Mouse (Mus musculus) limb, embryonic 11.5 days (tissue): ENCODE results near the gene Gm4737. TPM values are rescaled to one million over a fixed set of nuclear protein-coding genes. Genes with fewer than 3 reads are reported as not detected.
"Not testable (repeated sequence)": the region's sequence is repeated elsewhere in the genome, so short reads cannot be mapped to it uniquely, and the experiment has no call there.

Experiments
- ATAC-seq: fragments of 200-750 bp; cut with Nextera tagmentation; 2 replicates; pipeline ENCODE4 v1.8.0; 2017; ENCODE audit warnings: low read depth; ENCODE audit not compliant: insufficient number of reproducible peaks, low FRiP score, low TSS enrichment
- DNase-seq: peaks from one replicate; pipeline ENCODE4 v3.0.0-alpha.2; 2015; ENCODE audit warnings: low spot score
- H3K27ac ChIP-seq: fragments of 300-500 bp; sonication (generic); replicated peaks from 2 replicates; pipeline ENCODE4 v1.5.1; 2014; ENCODE audit warnings: low read depth, mild to moderate bottlenecking, low read length
- H3K27me3 ChIP-seq: fragments of 300-500 bp; sonication (generic); 2 replicates; pipeline ENCODE4 v1.6.1; 2014; ENCODE audit warnings: mild to moderate bottlenecking, low read length, mixed read lengths; ENCODE audit not compliant: control insufficient read depth, insufficient read depth
- H3K36me3 ChIP-seq: fragments of 300-500 bp; sonication (generic); 2 replicates; pipeline ENCODE4 v1.6.1; 2014; ENCODE audit warnings: mild to moderate bottlenecking, low read length, moderate library complexity, mixed read lengths; ENCODE audit not compliant: control insufficient read depth, insufficient read depth
- H3K4me1 ChIP-seq: fragments of 300-500 bp; sonication (generic); 2 replicates; pipeline ENCODE4 v1.6.1; 2014; ENCODE audit warnings: low read length, mixed read lengths; ENCODE audit not compliant: control insufficient read depth, insufficient read depth
- H3K4me2 ChIP-seq: fragments of 300-500 bp; sonication (generic); 2 replicates; pipeline ENCODE4 v1.6.1; 2014; ENCODE audit warnings: low read depth, mild to moderate bottlenecking, moderate library complexity; ENCODE audit not compliant: severe bottlenecking
- H3K4me3 ChIP-seq: fragments of 300-500 bp; sonication (generic); 2 replicates; pipeline ENCODE4 v1.5.1; 2014; ENCODE audit warnings: low read depth, low read length
- H3K9ac ChIP-seq: fragments of 300-500 bp; sonication (generic); 2 replicates; pipeline ENCODE4 v1.6.1; 2014; ENCODE audit warnings: mild to moderate bottlenecking, low read length
- H3K9me3 ChIP-seq: fragments of 300-500 bp; sonication (generic); 2 replicates; pipeline ENCODE4 v1.6.1; 2016; ENCODE audit warnings: low read length; ENCODE audit not compliant: control insufficient read depth
- WGBS: fragments of 180-500 bp; shearing (Covaris S2); extraction: QIAGEN DNeasy Blood & Tissue Kit; methylation state at CpG from one replicate; pipeline ENCODE4 v1.1.7; 2014; 5-methylcytosine and 5-hydroxymethylcytosine counted together
- polyA plus RNA-seq: library from polyadenylated mRNA; unstranded; fragments of >200 nt; fragmentation: Nextera tagmentation; extraction: Ambion mirVana; gene quantifications from 2 replicates; pipeline ENCODE4 v1.2.1, GENCODE M21; 2014

The Gm4737 gene
- polyA plus RNA-seq, result 5.0 and 5.4 TPM in 2 replicates

DNA sequence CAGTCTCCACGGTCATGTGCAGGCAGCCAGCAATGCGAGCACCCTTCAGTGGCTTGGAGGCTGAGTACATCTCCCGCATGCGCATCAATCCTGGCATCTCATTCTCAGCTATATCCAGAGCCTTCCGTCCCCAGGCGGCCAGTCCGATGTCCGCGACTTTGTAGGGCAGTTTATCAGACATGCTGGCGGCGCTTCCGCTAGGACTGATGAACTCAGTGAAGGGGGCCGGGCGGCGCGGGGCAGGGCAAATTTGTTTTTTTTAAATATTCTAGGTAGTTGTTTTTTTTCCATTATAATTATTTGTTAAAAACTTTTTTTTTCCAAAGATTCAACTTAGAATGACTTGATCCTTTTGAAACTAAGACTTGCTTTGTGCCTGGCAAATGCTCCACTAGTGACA, at the start of gene Gm4737:
Gene Gm4737, minus strand, starts transcription at position 246 of the 400 bp plus-strand sequence.
- H3K4me3 ChIP-seq, H3K9ac ChIP-seq, ATAC-seq, H3K4me1 ChIP-seq, H3K36me3 ChIP-seq, H3K9me3 ChIP-seq, H3K27ac ChIP-seq, DNase-seq, H3K27me3 ChIP-seq, H3K4me2 ChIP-seq: not testable (repeated sequence)
- 100% methylated on average over 8 of the region's 16 CpGs for WGBS

- DNase-seq (no peak), ATAC-seq (no peak)
- Histone ChIP-seq H3K9me3 (no peaks in the 10 kb centered on the region), H3K4me2 (no peak overlapping the region), H3K4me1 (no peaks in the 10 kb centered on the region), H3K36me3 (no peaks in the 10 kb centered on the region), H3K27ac (no peak overlapping the region), H3K4me3 (no peak overlapping the region), H3K27me3 (no peaks in the 10 kb centered on the region), H3K9ac (no peak overlapping the region)
- WGBS, result 86% methylated on average over 5 of the region's 5 CpGs
These were observed 40.9 kb upstream of the Gm4737 start for GRCm38 (mm10) chr16:46195792-46196191.

DNA sequence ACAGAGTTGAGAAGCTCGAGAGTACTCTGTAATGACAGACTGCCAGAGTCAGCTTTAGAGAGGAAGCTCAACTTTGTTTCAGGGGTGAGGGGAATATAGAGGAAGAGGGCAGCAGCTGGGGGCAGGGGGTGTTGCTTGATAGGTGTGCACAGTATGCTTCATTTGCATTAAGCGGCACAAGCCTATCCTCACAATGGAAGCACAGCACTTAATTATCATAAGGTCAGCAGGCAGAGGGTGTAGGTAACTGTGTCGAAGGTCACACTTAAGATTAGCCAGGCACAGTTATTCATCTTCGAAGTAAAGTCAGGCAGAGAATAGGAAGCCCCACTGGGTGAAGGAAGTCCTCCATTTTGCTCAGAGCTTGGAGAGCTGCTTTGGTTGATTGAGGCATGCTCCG, 28.2 kb upstream of the Gm4737 start:
- Histone ChIP-seq H3K27me3 (no peaks in the 10 kb centered on the region), H3K4me2 (no peak overlapping the region), H3K9ac (no peak overlapping the region), H3K4me1 (no peaks in the 10 kb centered on the region), H3K9me3 (no peaks in the 10 kb centered on the region), H3K36me3 (no peaks in the 10 kb centered on the region), H3K27ac (no peak overlapping the region), H3K4me3 (no peak overlapping the region)
- DNase-seq (no peak), ATAC-seq (no peak)
- WGBS, result 80% methylated on average over 5 of the region's 5 CpGs

- Histone ChIP-seq H3K27ac (no peak overlapping the region), H3K36me3 (no peaks in the 10 kb centered on the region), H3K27me3 (no peaks in the 10 kb centered on the region), H3K9ac (no peak overlapping the region), H3K9me3 (no peaks in the 10 kb centered on the region), H3K4me2 (no peak overlapping the region), H3K4me3 (no peak overlapping the region), H3K4me1 (no peaks in the 10 kb centered on the region)
- 63% methylated on average over 4 of the region's 4 CpGs for WGBS
- no peak for DNase-seq
- no peak for ATAC-seq
These were observed 23.4 kb upstream of the Gm4737 start for GRCm38 (mm10) chr16:46178121-46178801.

DNA sequence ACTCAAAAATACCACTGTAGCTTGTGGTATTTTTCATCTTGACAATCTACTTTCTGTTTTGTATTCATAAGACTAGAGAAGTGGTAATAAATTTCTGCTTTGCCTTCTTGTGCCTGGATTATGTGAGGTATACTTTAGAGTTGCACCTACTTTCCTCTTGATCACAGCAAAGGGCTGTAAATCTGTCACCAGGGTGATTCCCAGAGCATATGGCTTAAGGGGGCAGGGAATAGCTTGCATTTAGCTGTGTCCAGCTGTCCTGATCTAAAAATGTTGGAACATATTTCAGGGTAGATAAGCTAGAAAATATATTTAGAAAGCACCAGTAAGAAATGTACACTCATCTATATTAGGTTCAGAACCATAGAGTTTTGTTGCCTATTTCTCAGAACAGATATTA, 18.2 kb upstream of the Gm4737 start:
- DNase-seq (no peak), ATAC-seq (no peak)
- Histone ChIP-seq H3K36me3 (no peaks in the 10 kb centered on the region), H3K4me3 (no peak overlapping the region), H3K9me3 (no peaks in the 10 kb centered on the region), H3K9ac (no peak overlapping the region), H3K27me3 (no peaks in the 10 kb centered on the region), H3K4me2 (no peak overlapping the region), H3K4me1 (no peaks in the 10 kb centered on the region), H3K27ac (no peak overlapping the region)

- no peak overlapping the region for H3K27ac ChIP-seq
- 84% methylated on average over 3 of the region's 3 CpGs for WGBS
- DNase-seq (no peak), ATAC-seq (no peak)
- no peaks in the 10 kb centered on the region for H3K4me1 ChIP-seq
- H3K27me3 ChIP-seq, result no peaks in the 10 kb centered on the region
- H3K4me3 ChIP-seq, result no peak overlapping the region
- no peak overlapping the region for H3K9ac ChIP-seq
- no peaks in the 10 kb centered on the region for H3K9me3 ChIP-seq
- H3K36me3 ChIP-seq, result no peaks in the 10 kb centered on the region
- no peak overlapping the region for H3K4me2 ChIP-seq
These were observed 12.1 kb upstream of the Gm4737 start for GRCm38 (mm10) chr16:46166971-46167370.

GRCm38 (mm10) chr16:46165305-46165704, 10.4 kb upstream of the Gm4737 start:
- Histone ChIP-seq H3K9me3 (no peaks in the 10 kb centered on the region), H3K27me3 (no peaks in the 10 kb centered on the region), H3K4me3 (no peak overlapping the region), H3K36me3 (no peaks in the 10 kb centered on the region), H3K4me1 (no peaks in the 10 kb centered on the region), H3K9ac (no peak overlapping the region), H3K4me2 (no peak overlapping the region), H3K27ac (no peak overlapping the region)
- DNase-seq (no peak), ATAC-seq (no peak)
- WGBS, result 90% methylated on average over 4 of the region's 4 CpGs

- Histone ChIP-seq H3K4me2 (no peak overlapping the region), H3K4me3 (no peak overlapping the region), H3K36me3 (no peaks in the 10 kb centered on the region), H3K27me3 (no peaks in the 10 kb centered on the region), H3K9me3 (no peaks in the 10 kb centered on the region), H3K9ac (no peak overlapping the region), H3K27ac (no peak overlapping the region), H3K4me1 (no peaks in the 10 kb centered on the region)
- ATAC-seq, result no peak
- no peak for DNase-seq
These were observed 3.7 kb downstream of the Gm4737 start for GRCm38 (mm10) chr16:46151141-46151540.
